Mouse (Mus musculus) bone marrow, adult 2 months (tissue): ENCODE measurements around the gene Atxn2l.
"Not testable (repeated sequence)": the region's sequence is repeated elsewhere in the genome, so short reads cannot be mapped to it uniquely, and the experiment has no call there.

Experiments
- CTCF ChIP-seq: fragments of 200-500 bp; IDR thresholded peaks from 2 replicates; pipeline ENCODE4 v1.5.1; 2011; ENCODE audit warnings: low read length, control low read depth; ENCODE audit not compliant: control insufficient read depth, insufficient read depth
- POLR2A ChIP-seq: fragments of 200-500 bp; IDR thresholded peaks from 2 replicates; pipeline ENCODE4 v1.6.1; 2011; ENCODE audit warnings: low read depth, mild to moderate bottlenecking, control low read depth, low read length, borderline replicate concordance; ENCODE audit not compliant: control insufficient read depth

GRCm38 (mm10) chr7:126487617-126488385 is 15.4 kb downstream of the Atxn2l start:
- TF ChIP-seq POLR2A, CTCF: not testable (repeated sequence)
